8 mouse cellular contexts compared by ENCODE assay signal in the genomic region with DNA sequence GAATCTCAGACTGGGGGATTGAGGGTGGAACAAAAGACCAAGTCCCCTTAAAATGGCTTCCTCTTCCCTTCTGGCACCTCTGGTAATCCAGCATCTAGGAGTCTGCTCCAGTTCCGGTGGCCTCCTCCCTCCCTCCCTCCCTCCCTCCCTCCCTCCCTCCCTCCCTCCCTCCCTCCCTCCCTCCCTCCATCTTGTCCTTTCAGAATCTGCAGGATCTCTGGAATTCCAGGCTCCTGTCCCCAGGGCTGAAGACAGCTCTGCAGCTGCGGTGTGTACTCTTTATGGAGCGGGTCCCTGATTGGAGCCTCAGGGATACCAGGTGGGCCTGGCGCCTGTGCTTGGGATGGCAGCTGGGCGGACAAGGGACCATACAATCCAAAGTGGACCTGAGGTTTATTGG. TPM values are rescaled to one million over a fixed set of nuclear protein-coding genes. Genes with fewer than 3 reads are reported as not detected.
DNase-seq lines count a peak whose midpoint lies in the region; ATAC-seq and TF ChIP-seq lines count a peak whose summit lies in the region.

No protein-coding gene starts in this region.

- no peak overlapping the region for H3K4me3 ChIP-seq in forebrain, embryonic 11.5 days (ENCODE audit: low read depth, low read length)
- H3K4me3 ChIP-seq in liver, adult 2 months (ENCODE audit: insufficient read depth, low read depth, low read length), result peak overlapping the region; percentile 32; the same call in 1 of the 2 replicates

- WGBS in forebrain, embryonic 11.5 days, result 69% methylated on average over 5 of the region's 5 CpGs
- WGBS in liver, adult 2 months, result 58% methylated on average over 4 of the region's 5 CpGs

- no peak overlapping the region for H3K9ac ChIP-seq in forebrain, embryonic 11.5 days (ENCODE audit: low read length)
- H3K9ac ChIP-seq in liver, adult 2 months (ENCODE audit: low read depth, low read length), result peak overlapping the region; percentile 76

- ATAC-seq in forebrain, embryonic 11.5 days (replicated peaks; ENCODE audit: low FRiP score), result no peak

- H3K27ac ChIP-seq in forebrain, embryonic 11.5 days (ENCODE audit: low read depth, low read length), result peak overlapping the region; percentile 57; the same call in 1 of the 2 replicates
- H3K27ac ChIP-seq in liver, adult 2 months (replicated peaks; ENCODE audit: insufficient read depth, low read depth, low read length), result peak overlapping the region; percentile 99

- peaks cover 10% of the 10 kb centered on the region; the same call in 1 of the 2 replicates for H3K36me3 ChIP-seq in forebrain, embryonic 11.5 days (ENCODE audit: control insufficient read depth, insufficient read depth, low read length)
- H3K36me3 ChIP-seq in liver, adult 2 months (ENCODE audit: control insufficient read depth, insufficient read depth, low read length), result peaks cover 18% of the 10 kb centered on the region

- TF ChIP-seq POLR2A in liver, adult 2 months (IDR thresholded peaks at IDR 0.05; ENCODE audit: extremely low read depth, insufficient read depth, low read length), result no peak

- peak; percentile 42 for DNase-seq in embryo, embryonic 11 days
- no peak for DNase-seq in embryo, embryonic 9.5 days (ENCODE audit: extremely low spot score)
- peak; percentile 61 for DNase-seq in 3134 (ENCODE audit: extremely low read depth, insufficient read length, low spot score)
- no peak for DNase-seq in forebrain, embryonic 11.5 days (ENCODE audit: low spot score)
- no peak for DNase-seq in liver, adult 2 months (ENCODE audit: extremely low read depth, low read depth, low spot score)
- no peak for DNase-seq in right cerebral cortex, postnatal 10 days (ENCODE audit: low spot score in 2 of 2)
- DNase-seq in gastrocnemius, postnatal 10 days, result no peak
- no peak for DNase-seq in adrenal gland, postnatal 10 days

- H3K9me3 ChIP-seq in forebrain, embryonic 11.5 days (ENCODE audit: control insufficient read depth, low read length), result no peaks in the 10 kb centered on the region

- H3K4me2 ChIP-seq in forebrain, embryonic 11.5 days (ENCODE audit: low read depth, low read length, severe bottlenecking), result no peak overlapping the region

- H3K79me2 ChIP-seq in liver, adult 2 months (ENCODE audit: control insufficient read depth, insufficient read depth, low read length), result peaks cover 20% of the 10 kb centered on the region

- no peak for TF ChIP-seq CTCF in liver, adult 2 months (IDR thresholded peaks at IDR 0.05; ENCODE audit: low read depth, low read length)

- H3K4me1 ChIP-seq in forebrain, embryonic 11.5 days (replicated peaks; ENCODE audit: control insufficient read depth, insufficient read depth, low read length), result peaks cover 15% of the 10 kb centered on the region
- peaks cover 23% of the 10 kb centered on the region for H3K4me1 ChIP-seq in liver, adult 2 months (ENCODE audit: control insufficient read depth, insufficient read depth, low read length)

- no peaks in the 10 kb centered on the region for H3K27me3 ChIP-seq in forebrain, embryonic 11.5 days (ENCODE audit: control insufficient read depth, insufficient read depth, low read length)
- no peaks in the 10 kb centered on the region for H3K27me3 ChIP-seq in liver, adult 2 months (ENCODE audit: control insufficient read depth, insufficient read depth, low read length)

RNA-seq across cellular contexts. Expression of gene Ftl1, which starts 1.6 kb away (rescaled TPM):
- 4,947 and 5,145 TPM in 2 replicates for polyA plus RNA-seq in forebrain, embryonic 11.5 days (2014; fragmentation: Nextera tagmentation; extraction: Ambion mirVana)
- total RNA-seq in liver, adult 2 months (2014; rRNA removed), result 3,170 and 4,966 TPM in 2 replicates
- 12,947 and 13,613 TPM in 2 replicates for polyA plus RNA-seq in liver, adult 2 months (2012; rRNA removed)
- total RNA-seq in gastrocnemius, postnatal 10 days (2021), result 100 to 1,000 TPM; 173 to 194 TPM
- total RNA-seq in adrenal gland, postnatal 10 days (2021), result 100 to 1,000 TPM; 527 to 606 TPM

RNA-seq across cellular contexts. Expression of gene Bax, which starts 5.4 kb away (rescaled TPM):
- 192 and 202 TPM in 2 replicates for polyA plus RNA-seq in forebrain, embryonic 11.5 days (2014; fragmentation: Nextera tagmentation; extraction: Ambion mirVana)
- total RNA-seq in liver, adult 2 months (2014; rRNA removed), result 19.5 and 23.8 TPM in 2 replicates
- 49.8 and 62.0 TPM in 2 replicates for polyA plus RNA-seq in liver, adult 2 months (2012; rRNA removed)
- total RNA-seq in gastrocnemius, postnatal 10 days (2021), result 10 to 100 TPM; 29.4 to 29.6 TPM
- total RNA-seq in adrenal gland, postnatal 10 days (2021), result 10 to 100 TPM; 52.7 to 53.6 TPM

RNA-seq across cellular contexts. Expression of gene Tulp2, which starts 20.4 kb away (rescaled TPM):
- 0.13 and 0.29 TPM in 2 replicates for polyA plus RNA-seq in forebrain, embryonic 11.5 days (2014; fragmentation: Nextera tagmentation; extraction: Ambion mirVana)
- total RNA-seq in liver, adult 2 months (2014; rRNA removed), result 0.07 and 0.18 TPM in 2 replicates
- 0.30 and 0.31 TPM in 2 replicates for polyA plus RNA-seq in liver, adult 2 months (2012; rRNA removed)
- total RNA-seq in gastrocnemius, postnatal 10 days (2021), result not detected
- total RNA-seq in adrenal gland, postnatal 10 days (2021), result under 1 TPM; 0.64 to 0.69 TPM

RNA-seq across cellular contexts. Expression of gene Ruvbl2, which starts 23.4 kb away (rescaled TPM):
- 175 and 183 TPM in 2 replicates for polyA plus RNA-seq in forebrain, embryonic 11.5 days (2014; fragmentation: Nextera tagmentation; extraction: Ambion mirVana)
- total RNA-seq in liver, adult 2 months (2014; rRNA removed), result 8.9 and 12.3 TPM in 2 replicates
- 18.4 and 28.8 TPM in 2 replicates for polyA plus RNA-seq in liver, adult 2 months (2012; rRNA removed)
- total RNA-seq in gastrocnemius, postnatal 10 days (2021), result 10 to 100 TPM; 29.4 to 36.9 TPM
- total RNA-seq in adrenal gland, postnatal 10 days (2021), result 10 to 100 TPM; 50.2 to 58.9 TPM

RNA-seq across cellular contexts. Expression of gene Gm45808, which starts 25.3 kb away (rescaled TPM):
- not detected in 2 replicates for polyA plus RNA-seq in forebrain, embryonic 11.5 days (2014; fragmentation: Nextera tagmentation; extraction: Ambion mirVana)
- total RNA-seq in liver, adult 2 months (2014; rRNA removed), result 1.3 and 5.7 TPM in 2 replicates
- polyA plus RNA-seq in liver, adult 2 months (2012; rRNA removed), result 0.28 and 1.5 TPM in 2 replicates
- total RNA-seq in gastrocnemius, postnatal 10 days (2021), result 1 to 10 TPM; 3.8 to 6.4 TPM
- 10 to 100 TPM; 26.0 to 27.9 TPM for total RNA-seq in adrenal gland, postnatal 10 days (2021)

Comparison
In these comparisons a context has a peak if more than half of its experiments do, and no peak if none do; other contexts are left out.
1. DNase-seq: peak in embryo, embryonic 11 days (single experiment) and 3134 (single experiment); none in embryo, embryonic 9.5 days (single experiment), forebrain, embryonic 11.5 days (single experiment), liver, adult 2 months (single experiment), right cerebral cortex, postnatal 10 days (0 of 2), gastrocnemius, postnatal 10 days (single experiment) and adrenal gland, postnatal 10 days (single experiment).